Mouse (Mus musculus): ENCODE data around the gene Tmem151b. TPM values are rescaled to one million over a fixed set of nuclear protein-coding genes. Genes with fewer than 3 reads are reported as not detected.
A peak's percentile ranks its signal among the peaks of the same experiment; 100 is the strongest.

The Tmem151b gene
- polyA plus RNA-seq, 1 experiment from 2014 or later = 0.47 TPM

DNA sequence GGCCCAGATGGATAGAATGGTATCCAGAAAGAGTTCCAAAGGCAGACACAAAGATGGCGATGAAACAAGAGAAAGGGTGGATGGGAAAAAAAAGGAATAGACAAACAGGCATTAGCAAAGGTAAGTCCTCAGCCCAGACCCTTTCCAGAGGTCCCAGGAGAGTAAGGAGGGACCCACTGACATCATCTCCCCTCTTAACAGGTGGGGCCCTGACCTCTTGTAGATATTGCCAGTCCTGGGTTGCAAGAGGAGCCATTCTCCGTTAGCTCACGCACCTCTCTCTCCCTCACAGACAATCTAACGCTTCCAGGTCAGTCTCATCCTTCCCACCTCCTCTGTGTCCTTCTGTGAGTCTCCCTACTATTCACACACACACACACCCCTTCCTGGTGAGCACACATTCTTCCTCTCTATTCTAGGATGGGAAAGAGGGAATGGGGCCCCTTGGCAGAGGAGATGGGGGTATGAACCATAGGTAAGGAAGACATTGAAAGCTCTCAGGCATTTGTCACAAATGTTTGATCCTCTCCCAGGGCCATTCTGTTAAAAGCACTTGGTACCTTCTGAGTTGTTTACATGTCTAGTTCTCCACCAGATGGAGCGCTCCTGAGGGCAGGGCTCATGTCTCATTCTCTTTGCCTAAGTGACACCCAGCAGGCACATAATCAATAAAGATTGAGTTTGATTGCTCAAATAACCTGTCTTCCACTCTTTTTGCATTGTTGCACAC is 1.9 kb downstream of the Tmem151b start:
- H3K27ac ChIP-seq (replicated peaks in 1 of 2; ENCODE audit: control insufficient read depth in 1 of 2, insufficient read depth in 1 of 2, low read depth in 2 of 2, low read length in 2 of 2) = no peak overlapping the region
- H3K9ac ChIP-seq (ENCODE audit: low read length) = no peak overlapping the region
- H3K4me2 ChIP-seq (ENCODE audit: low read length) = no peak overlapping the region
- no peak overlapping the region for H3K4me3 ChIP-seq (ENCODE audit: control insufficient read depth in 1 of 2, insufficient read depth in 1 of 2, low read depth in 1 of 2, low read length in 2 of 2)
- no peak for ATAC-seq (ENCODE audit: insufficient number of reproducible peaks, insufficient read depth, low FRiP score, low read depth)
- no peaks in the 10 kb centered on the region for H3K36me3 ChIP-seq (ENCODE audit: control insufficient read depth, insufficient read depth, low read length)
- peaks cover 80% of the 10 kb centered on the region for H3K27me3 ChIP-seq (ENCODE audit: control insufficient read depth, insufficient read depth, low read length)
- no peaks in the 10 kb centered on the region for H3K9me3 ChIP-seq (ENCODE audit: control insufficient read depth, low read length)
- WGBS = 64% methylated on average over 5 of the region's 5 CpGs
- H3K4me1 ChIP-seq (ENCODE audit: control insufficient read depth in 2 of 2, insufficient read depth in 2 of 2, low read length in 2 of 2) = peaks cover 3 to 31% of the 10 kb centered on the region in 2 experiments

DNA sequence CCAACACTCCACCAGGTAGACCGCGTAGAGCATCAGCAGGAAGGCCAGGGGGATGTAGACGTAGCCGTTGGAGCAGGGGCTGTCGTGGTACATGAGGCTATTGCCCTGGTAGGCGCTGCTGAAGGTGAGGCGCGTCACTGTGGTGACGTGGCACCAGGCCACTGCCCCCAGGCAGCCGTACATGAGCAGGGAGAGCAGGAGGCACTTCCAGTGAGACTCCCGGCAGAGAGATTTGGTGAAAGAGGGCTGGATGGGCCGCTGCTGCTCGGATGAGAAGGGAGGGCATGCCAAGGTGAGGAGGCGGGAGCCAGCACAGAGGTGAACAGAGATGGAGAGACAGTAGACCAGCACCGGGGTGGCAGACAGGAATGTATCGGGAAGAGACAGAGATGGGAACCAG is 2.5 kb downstream of the Tmem151b start:
- no peak overlapping the region for H3K4me3 ChIP-seq (ENCODE audit: control insufficient read depth in 1 of 2, insufficient read depth in 1 of 2, low read depth in 1 of 2, low read length in 2 of 2)
- H3K9ac ChIP-seq (ENCODE audit: low read length) = no peak overlapping the region
- H3K36me3 ChIP-seq (ENCODE audit: control insufficient read depth, insufficient read depth, low read length) = no peaks in the 10 kb centered on the region
- no peak for ATAC-seq (ENCODE audit: insufficient number of reproducible peaks, insufficient read depth, low FRiP score, low read depth)
- H3K4me1 ChIP-seq (ENCODE audit: control insufficient read depth in 2 of 2, insufficient read depth in 2 of 2, low read length in 2 of 2) = peaks cover 2 to 30% of the 10 kb centered on the region in 2 experiments
- no peak overlapping the region for H3K4me2 ChIP-seq (ENCODE audit: low read length)
- H3K9me3 ChIP-seq (ENCODE audit: control insufficient read depth, low read length) = no peaks in the 10 kb centered on the region
- H3K27ac ChIP-seq (replicated peaks in 1 of 2; ENCODE audit: control insufficient read depth in 1 of 2, insufficient read depth in 1 of 2, low read depth in 2 of 2, low read length in 2 of 2) = no peak overlapping the region
- peaks cover 87% of the 10 kb centered on the region for H3K27me3 ChIP-seq (ENCODE audit: control insufficient read depth, insufficient read depth, low read length)
- 64% methylated on average over 16 of the region's 16 CpGs for WGBS

DNA sequence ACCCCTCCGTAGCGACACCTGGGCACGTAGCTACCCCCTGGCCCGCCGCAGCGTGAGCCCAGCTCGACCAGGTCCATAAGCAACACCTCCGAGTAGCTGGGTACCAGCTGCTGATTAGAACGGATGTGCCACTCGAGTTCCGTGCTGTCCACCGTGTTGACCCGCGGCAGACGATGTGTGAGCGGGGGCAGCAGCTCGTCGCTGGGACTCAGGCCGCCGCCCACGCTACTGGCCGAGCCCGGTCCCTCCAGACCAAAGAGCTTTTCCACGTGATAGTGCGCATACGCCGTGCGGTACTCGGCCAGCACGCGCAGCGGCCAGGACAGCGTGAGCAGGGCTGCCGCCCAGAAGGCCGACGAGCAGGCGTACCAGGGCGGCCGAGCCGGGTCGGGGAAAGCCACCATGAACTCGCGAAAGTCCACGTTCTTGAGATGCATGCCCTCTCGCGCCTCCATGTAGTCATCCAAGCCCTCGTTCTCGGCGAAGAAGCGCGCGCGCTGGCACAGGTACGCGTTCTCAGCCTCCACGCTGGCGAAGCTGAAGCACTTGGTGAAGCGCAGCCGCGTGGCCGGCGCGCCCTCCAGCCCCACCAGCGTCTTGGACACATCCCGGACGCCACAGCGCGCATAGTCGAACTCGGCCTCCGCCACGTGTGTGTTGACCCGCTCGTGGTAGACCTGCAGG is 4.1 kb downstream of the Tmem151b start:
- no peaks in the 10 kb centered on the region for H3K36me3 ChIP-seq (ENCODE audit: control insufficient read depth, insufficient read depth, low read length)
- H3K27me3 ChIP-seq (ENCODE audit: control insufficient read depth, insufficient read depth, low read length) = peaks cover 93% of the 10 kb centered on the region
- ATAC-seq (ENCODE audit: insufficient number of reproducible peaks, insufficient read depth, low FRiP score, low read depth) = no peak
- H3K4me1 ChIP-seq (ENCODE audit: control insufficient read depth in 2 of 2, insufficient read depth in 2 of 2, low read length in 2 of 2) = peaks cover 0 to 27% of the 10 kb centered on the region in 2 experiments; a peak in 3 of 4 replicates
- no peak overlapping the region for H3K27ac ChIP-seq (replicated peaks in 1 of 2; ENCODE audit: control insufficient read depth in 1 of 2, insufficient read depth in 1 of 2, low read depth in 2 of 2, low read length in 2 of 2)
- H3K9me3 ChIP-seq (ENCODE audit: control insufficient read depth, low read length) = no peaks in the 10 kb centered on the region
- H3K4me2 ChIP-seq (ENCODE audit: low read length) = peak overlapping the region; percentile 66
- H3K4me3 ChIP-seq (ENCODE audit: control insufficient read depth in 1 of 2, insufficient read depth in 1 of 2, low read depth in 1 of 2, low read length in 2 of 2) = peak overlapping the region; percentile 14 to 35
- 5% methylated on average over 74 of the region's 74 CpGs for WGBS
- H3K9ac ChIP-seq (ENCODE audit: low read length) = no peak overlapping the region

DNA sequence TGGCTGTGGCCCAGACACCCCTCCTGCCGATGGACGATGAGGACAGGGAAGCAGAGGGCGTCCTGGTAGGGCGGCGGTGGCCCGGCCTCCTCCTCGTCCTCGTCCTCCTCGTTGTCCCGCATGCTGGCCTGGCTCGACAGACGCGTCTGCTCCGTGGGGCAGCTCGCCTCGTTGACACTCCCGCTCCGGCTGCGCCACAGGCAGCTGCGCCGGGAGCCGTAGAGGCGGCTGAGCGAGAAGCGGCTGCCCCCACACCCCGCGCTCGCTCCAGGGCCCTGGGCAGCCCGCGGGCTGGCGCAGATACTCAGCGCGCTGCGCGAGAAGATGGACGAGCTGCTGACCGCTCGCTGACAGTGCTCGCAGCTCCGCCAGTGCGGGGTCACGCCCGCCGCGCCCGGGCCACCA is 4.6 kb downstream of the Tmem151b start:
- Histone ChIP-seq H3K36me3 (ENCODE audit: control insufficient read depth, insufficient read depth, low read length) (no peaks in the 10 kb centered on the region), H3K9me3 (ENCODE audit: control insufficient read depth, low read length) (no peaks in the 10 kb centered on the region), H3K27ac (replicated peaks in 1 of 2; ENCODE audit: control insufficient read depth in 1 of 2, insufficient read depth in 1 of 2, low read depth in 2 of 2, low read length in 2 of 2) (no peak overlapping the region), H3K27me3 (ENCODE audit: control insufficient read depth, insufficient read depth, low read length) (peaks cover 94% of the 10 kb centered on the region), H3K9ac (ENCODE audit: low read length) (no peak overlapping the region), H3K4me2 (ENCODE audit: low read length) (peak overlapping the region; percentile 66), H3K4me3 (ENCODE audit: control insufficient read depth in 1 of 2, insufficient read depth in 1 of 2, low read depth in 1 of 2, low read length in 2 of 2) (peak overlapping the region; percentile 14 to 35), H3K4me1 (ENCODE audit: control insufficient read depth in 2 of 2, insufficient read depth in 2 of 2, low read length in 2 of 2) (peaks cover 0 to 21% of the 10 kb centered on the region in 2 experiments; a peak in 3 of 4 replicates)
- WGBS = 2% methylated on average over 35 of the region's 46 CpGs
- no peak for ATAC-seq (ENCODE audit: insufficient number of reproducible peaks, insufficient read depth, low FRiP score, low read depth)

DNA sequence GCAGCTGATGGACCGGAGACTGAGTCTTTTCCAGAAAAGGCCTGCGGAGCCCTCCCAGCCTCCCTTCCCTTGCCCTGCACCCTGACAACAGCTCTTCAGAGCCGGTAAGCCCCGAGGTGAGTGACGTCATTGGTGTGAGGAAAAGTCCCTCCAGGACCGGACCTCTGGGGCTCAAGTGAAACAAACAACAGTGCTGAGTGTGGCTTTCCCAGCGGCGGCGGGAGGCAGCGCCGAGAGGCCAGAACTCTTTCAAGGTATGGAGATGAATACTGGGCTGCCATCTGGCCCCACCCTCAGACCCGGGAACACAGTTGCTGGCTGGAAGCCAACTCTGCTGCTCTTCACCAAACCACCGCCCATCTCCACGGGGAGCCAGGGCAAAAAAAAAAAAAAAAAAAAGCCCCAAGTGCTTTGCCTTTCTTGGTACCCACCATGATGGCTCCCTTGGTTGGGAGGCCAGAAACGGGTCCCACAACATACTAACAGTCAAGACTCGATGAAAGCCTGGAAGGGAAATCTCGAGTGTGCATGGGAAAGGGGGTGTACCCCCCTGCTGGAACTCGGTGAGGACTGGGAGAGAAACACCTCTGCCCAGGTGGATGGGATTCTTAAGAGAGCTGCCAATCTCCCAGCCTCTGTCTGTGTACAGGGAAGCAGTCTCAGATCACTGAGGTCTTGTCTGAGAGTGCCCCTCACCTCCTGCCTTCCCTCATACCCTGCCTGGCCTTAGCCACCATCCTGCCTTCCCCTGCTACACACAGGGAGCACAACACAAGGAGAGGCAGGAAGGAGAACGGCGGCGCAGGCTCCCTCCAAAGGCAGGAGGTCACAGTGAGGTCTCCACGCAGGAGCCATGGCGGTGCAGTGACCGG is 5.2 kb downstream of the Tmem151b start:
- no peak overlapping the region for H3K9ac ChIP-seq (ENCODE audit: low read length)
- no peak overlapping the region for H3K27ac ChIP-seq (replicated peaks in 1 of 2; ENCODE audit: control insufficient read depth in 1 of 2, insufficient read depth in 1 of 2, low read depth in 2 of 2, low read length in 2 of 2)
- H3K4me1 ChIP-seq (ENCODE audit: control insufficient read depth in 2 of 2, insufficient read depth in 2 of 2, low read length in 2 of 2) = peaks cover 0 to 15% of the 10 kb centered on the region in 2 experiments; a peak in 3 of 4 replicates
- H3K36me3 ChIP-seq (ENCODE audit: control insufficient read depth, insufficient read depth, low read length) = no peaks in the 10 kb centered on the region
- no peaks in the 10 kb centered on the region for H3K9me3 ChIP-seq (ENCODE audit: control insufficient read depth, low read length)
- H3K27me3 ChIP-seq (ENCODE audit: control insufficient read depth, insufficient read depth, low read length) = peaks cover 99% of the 10 kb centered on the region
- H3K4me2 ChIP-seq (ENCODE audit: low read length) = peak overlapping the region; percentile 66
- 4% methylated on average over 24 of the region's 24 CpGs for WGBS
- ATAC-seq (ENCODE audit: insufficient number of reproducible peaks, insufficient read depth, low FRiP score, low read depth) = no peak
- H3K4me3 ChIP-seq (ENCODE audit: control insufficient read depth in 1 of 2, insufficient read depth in 1 of 2, low read depth in 1 of 2, low read length in 2 of 2) = no peak overlapping the region; a peak in 1 of 4 replicates

DNA sequence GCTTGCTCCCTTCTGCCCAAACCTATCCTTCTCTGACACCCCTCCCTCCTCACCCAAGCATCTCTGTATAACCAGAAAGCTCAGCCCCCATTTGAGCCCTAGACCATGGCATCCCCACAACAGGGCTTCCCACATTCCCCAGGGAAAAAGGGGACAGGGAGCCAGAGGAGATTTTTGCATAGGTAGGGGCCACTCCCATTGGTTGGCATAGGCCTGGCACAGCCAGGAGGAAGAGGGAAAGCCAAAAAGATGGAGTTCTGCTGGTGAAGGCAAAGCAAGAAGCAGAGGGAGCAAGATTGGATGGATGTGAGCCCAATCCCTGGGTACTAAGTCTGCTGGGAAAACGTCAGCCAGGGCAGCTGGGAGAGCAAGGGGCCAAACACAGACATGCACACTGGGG is 6.4 kb downstream of the Tmem151b start:
- Histone ChIP-seq H3K27ac (replicated peaks in 1 of 2; ENCODE audit: control insufficient read depth in 1 of 2, insufficient read depth in 1 of 2, low read depth in 2 of 2, low read length in 2 of 2) (no peak overlapping the region), H3K4me1 (ENCODE audit: control insufficient read depth in 2 of 2, insufficient read depth in 2 of 2, low read length in 2 of 2) (peaks cover 0 to 14% of the 10 kb centered on the region in 2 experiments; a peak in 3 of 4 replicates), H3K9ac (ENCODE audit: low read length) (no peak overlapping the region), H3K4me2 (ENCODE audit: low read length) (no peak overlapping the region), H3K4me3 (ENCODE audit: control insufficient read depth in 1 of 2, insufficient read depth in 1 of 2, low read depth in 1 of 2, low read length in 2 of 2) (no peak overlapping the region), H3K27me3 (ENCODE audit: control insufficient read depth, insufficient read depth, low read length) (peaks cover 99% of the 10 kb centered on the region), H3K9me3 (ENCODE audit: control insufficient read depth, low read length) (no peaks in the 10 kb centered on the region), H3K36me3 (ENCODE audit: control insufficient read depth, insufficient read depth, low read length) (no peaks in the 10 kb centered on the region)
- 36% methylated on average over 1 of the region's 1 CpGs for WGBS
- no peak for ATAC-seq (ENCODE audit: insufficient number of reproducible peaks, insufficient read depth, low FRiP score, low read depth)

DNA sequence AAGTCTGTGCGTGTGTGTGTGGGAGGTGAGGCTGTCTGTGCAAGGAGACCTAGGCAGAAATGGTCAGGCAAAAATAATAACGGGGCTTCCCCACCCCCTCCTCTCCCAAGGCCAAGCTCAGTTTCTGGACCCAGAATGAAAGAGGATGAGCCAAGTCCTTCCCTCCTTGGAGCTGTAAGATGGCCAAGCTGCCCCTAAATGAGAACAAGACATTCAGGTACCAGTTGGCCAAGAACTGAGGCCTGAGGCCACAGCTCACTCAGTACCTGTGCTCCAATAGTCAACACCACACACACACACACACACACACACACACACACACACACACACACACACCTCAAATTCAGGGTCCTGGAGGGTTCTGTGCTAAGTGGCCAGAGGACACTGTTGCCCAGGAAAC is 6.8 kb downstream of the Tmem151b start:
- H3K27me3 ChIP-seq (ENCODE audit: control insufficient read depth, insufficient read depth, low read length) = peaks cover 99% of the 10 kb centered on the region
- no peak overlapping the region for H3K4me2 ChIP-seq (ENCODE audit: low read length)
- ATAC-seq (ENCODE audit: insufficient number of reproducible peaks, insufficient read depth, low FRiP score, low read depth) = no peak
- 67% methylated on average over 2 of the region's 2 CpGs for WGBS
- no peak overlapping the region for H3K4me3 ChIP-seq (ENCODE audit: control insufficient read depth in 1 of 2, insufficient read depth in 1 of 2, low read depth in 1 of 2, low read length in 2 of 2)
- no peak overlapping the region for H3K27ac ChIP-seq (replicated peaks in 1 of 2; ENCODE audit: control insufficient read depth in 1 of 2, insufficient read depth in 1 of 2, low read depth in 2 of 2, low read length in 2 of 2)
- H3K9me3 ChIP-seq (ENCODE audit: control insufficient read depth, low read length) = no peaks in the 10 kb centered on the region
- peaks cover 0 to 14% of the 10 kb centered on the region in 2 experiments; a peak in 3 of 4 replicates for H3K4me1 ChIP-seq (ENCODE audit: control insufficient read depth in 2 of 2, insufficient read depth in 2 of 2, low read length in 2 of 2)
- H3K36me3 ChIP-seq (ENCODE audit: control insufficient read depth, insufficient read depth, low read length) = no peaks in the 10 kb centered on the region
- H3K9ac ChIP-seq (ENCODE audit: low read length) = no peak overlapping the region

All from heart, embryonic 14.5 days (tissue).